Mouse (Mus musculus): ENCODE results near the gene Syndig1.

The Syndig1 gene

DNA sequence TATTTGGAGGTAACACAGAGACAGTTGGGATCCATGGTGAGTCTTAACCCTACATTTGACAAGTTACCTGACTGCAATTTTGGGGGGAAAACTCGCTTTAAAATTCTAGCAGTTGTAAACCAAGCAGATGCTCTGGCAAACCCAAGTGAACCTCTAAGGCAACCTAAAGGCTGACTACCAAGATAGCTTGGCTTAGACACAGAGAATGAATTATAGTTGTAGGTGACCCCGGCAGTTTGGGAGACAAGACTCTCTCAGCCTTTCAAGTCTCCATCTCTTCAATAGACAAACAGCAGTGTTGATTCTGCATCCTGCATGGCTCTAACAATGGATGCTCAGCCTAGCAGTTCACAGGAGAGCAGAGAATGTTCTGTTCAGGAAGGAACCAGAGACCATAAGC is at the start of gene Syndig1:
TSS of gene Syndig1 (plus strand) at position 301 of the 400 bp plus-strand sequence.
- DNase-seq: no peak

DNA sequence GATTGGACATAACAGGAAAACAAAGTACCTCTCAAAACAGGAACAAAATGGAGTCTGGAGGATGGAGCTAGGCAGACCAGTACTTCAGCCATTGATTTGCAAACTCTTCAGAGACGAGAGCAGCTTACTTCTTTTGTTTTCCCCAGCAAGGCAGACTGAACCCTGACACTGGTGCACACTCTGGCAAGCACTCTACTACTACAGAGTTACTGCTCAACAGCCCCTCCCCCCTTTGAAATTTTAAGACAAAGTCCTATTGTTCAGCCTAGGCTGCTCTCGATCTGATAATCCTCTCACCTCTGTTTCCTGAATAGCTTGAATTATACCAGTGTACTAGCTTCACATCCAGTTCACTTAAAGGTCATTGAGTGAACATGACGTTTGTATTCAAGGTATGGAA is 30.4 kb upstream of the Syndig1 start:
- no peak for DNase-seq

DNA sequence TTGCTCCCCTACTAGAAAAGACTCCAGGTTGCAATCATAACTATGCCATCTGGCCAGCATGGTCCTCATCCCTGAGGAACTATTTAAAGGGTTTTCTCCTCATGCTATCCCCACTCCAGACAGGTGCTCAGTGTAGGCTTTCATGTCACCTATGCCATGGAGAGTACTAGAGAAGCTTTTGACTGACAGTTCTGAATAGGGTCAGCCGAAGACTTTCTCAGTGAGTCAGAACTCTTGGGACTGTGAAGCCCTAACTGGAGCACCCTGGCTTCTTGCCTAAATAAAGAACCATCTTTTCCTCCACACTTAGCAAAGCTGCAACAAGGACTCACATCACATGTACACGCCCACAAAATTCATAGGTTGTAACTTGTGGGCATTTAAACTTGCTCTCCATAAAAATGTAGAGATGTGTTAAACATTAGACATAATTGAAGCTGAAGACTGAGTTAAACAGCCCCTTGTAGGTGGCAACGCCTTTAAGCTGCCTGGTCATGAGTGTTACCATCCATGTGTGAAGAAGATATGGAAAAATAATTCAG is 24.3 kb upstream of the Syndig1 start:
- DNase-seq: no peak

DNA sequence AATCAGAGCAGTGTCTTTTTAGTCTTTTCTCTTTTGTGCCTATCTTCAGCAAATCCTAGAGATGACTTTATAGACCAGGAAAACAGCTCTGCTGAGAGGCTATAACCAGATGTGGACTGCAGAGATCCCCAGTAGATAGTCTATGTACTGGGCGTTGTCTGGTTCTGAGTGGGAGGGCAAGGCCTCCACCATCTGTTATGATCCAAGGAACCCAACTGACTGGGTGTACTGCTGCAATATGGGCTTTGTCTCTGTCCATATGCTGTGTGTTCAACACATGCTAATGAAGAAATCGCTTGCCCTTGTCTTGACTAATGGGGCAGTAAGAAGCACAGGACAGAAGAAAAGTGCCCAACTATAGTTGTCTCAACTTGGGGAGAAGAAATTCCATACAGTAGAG is 23.8 kb upstream of the Syndig1 start:
- no peak for DNase-seq

DNA sequence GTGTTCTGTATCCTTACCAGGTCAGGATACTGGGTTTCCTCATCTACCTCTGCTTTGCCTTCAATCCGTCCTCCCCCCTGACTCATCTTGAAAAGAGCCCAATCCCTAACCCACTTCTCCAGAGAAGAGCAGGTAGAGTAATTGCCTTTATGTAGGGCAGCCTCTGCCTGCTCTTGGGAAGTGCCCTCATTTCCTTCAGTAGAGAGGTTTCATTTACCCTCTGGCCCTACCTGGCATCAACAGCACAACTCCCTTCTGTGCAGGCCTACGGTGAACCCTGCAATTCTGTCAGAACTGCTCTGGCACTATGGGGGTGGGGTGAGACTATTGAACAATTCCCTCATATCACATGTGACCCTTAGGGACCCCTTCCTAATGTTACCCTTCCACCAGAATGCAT is 16.1 kb upstream of the Syndig1 start:
- no peak for DNase-seq

DNA sequence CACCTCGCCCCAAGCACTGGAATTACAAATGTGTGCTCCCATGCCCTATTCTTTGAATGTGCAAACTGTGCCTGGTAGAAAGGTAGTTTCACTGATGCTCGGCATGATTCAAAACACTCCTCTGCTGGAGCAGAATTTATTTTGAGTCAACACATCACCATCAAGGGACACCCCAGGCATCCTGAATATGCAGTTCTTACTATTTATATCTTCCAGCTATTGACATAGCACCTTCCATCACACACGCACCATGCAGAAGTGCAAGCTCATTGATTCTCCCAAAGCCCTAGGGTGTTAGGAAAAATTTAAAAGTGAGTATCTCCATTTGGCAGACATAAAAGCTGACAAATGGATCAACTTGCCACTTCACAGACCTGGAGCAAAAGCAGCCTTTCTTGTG is 10.6 kb upstream of the Syndig1 start:
- DNase-seq: no peak

DNA sequence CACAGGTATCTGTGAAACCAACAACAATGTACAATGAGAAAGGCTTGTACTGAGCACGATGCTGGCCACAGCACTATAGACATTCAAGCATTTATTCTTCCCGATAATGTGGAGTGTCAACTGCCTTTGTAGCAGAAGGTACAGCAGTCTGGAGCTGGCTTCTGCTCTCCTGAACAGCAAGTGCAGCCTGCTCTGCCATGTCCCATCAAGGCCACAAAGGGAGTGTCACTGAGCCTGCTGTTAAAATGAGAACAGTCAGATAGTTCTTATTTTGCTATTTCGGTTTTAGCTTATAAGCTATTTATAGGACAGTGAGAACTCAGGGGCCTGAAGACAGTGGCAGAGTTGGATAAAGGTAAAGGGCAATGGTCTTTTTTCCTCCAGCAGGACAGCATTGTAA is 9.3 kb upstream of the Syndig1 start:
- DNase-seq: no peak

DNA sequence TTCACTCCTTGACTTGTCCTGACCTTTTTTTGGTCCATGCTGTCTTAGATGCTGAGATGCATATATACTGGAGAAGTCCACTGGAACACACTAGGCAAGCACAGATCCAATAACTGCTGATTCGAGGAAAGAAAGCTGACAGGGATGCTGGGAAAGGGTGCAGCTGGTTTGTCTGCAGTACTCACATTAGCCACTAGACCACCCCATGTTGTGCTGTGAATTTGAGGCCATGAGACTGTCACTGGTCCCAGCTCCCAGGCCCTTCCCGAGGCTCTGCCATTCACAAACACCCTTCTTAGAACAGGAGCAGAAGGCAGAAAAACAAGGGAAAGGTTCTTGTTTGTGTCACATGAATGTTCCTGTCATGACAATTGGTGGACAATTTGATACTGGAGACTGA is 8.8 kb upstream of the Syndig1 start:
- DNase-seq: no peak

DNA sequence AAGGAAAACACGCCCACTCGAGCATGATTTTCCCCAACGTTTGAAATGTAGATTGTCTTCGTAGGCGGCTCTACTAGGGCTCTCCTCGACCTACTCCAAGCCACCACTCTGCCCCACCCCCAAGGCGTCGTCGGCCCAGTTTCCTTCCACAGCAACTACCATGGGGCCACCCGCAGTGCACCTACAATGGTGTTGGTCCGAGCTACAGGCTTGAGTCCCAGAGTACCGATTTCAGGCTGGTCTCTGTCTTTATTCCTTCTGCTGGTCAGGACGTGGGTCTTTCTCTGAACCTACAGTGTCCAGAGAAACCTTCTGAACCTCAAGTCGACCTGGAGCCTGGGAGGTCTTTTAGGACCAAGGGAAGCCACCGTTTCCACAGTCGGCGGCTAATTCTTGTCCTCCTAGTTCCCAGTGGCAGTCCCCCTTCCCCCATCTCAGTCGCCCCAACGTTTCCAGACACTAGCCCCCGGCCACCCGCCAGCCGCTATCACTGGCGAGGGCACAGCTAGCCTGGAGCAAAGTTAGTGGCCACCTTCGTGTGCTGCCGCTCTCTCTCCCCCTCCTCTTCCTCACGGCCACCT is 1.0 kb downstream of the Syndig1 start:
- peak; percentile 58 for DNase-seq

DNA sequence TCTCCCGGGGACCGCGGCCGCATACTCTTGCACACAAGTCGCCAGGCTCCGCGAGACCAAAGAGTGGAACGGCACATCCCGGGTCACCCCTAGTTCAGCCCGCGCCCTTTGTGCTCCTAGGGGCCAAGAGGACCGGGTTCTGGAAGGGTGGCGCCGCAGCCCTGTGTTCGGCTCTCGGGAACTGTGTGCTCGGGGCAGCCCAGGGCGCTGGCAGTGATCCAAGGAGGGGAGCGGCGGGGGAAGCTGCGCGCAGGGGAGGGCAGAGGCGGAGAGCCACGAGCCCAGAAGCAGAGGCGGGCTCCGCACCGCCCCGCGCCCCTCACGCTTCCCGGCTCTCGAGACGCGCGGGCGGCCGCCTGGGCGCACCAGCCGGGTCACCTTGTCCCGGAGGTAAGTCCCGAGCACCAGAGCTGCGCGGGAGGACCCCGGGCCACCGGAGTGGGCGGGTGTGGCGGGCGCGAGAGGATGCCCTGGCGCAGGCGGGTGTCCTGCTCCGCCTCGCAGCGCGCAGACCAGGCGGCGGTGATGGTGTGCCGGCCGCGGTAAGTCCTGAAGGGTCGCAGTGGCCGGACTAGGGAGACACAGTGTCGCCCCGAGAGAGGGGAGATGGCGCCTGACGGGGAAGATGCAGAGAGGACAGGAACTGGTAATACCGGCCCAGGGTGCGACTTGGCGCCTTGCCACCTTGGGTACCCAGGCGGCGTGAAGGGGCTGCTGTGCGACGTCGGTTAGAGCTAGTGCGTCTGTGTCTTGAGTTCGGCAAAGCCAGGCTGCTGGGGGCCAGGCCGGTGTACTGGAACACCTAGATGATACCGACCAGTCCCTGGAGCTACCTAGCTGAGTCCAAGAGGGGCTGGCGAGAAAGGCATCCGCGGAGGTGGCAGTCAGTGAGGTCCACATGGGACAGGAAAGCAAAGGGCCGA is 1.8 kb downstream of the Syndig1 start, which contains the start of gene C530025M09Rik:
TSS of gene C530025M09Rik (minus strand) at position 678 of the 923 bp plus-strand sequence.
- DNase-seq: peak; percentile 78

DNA sequence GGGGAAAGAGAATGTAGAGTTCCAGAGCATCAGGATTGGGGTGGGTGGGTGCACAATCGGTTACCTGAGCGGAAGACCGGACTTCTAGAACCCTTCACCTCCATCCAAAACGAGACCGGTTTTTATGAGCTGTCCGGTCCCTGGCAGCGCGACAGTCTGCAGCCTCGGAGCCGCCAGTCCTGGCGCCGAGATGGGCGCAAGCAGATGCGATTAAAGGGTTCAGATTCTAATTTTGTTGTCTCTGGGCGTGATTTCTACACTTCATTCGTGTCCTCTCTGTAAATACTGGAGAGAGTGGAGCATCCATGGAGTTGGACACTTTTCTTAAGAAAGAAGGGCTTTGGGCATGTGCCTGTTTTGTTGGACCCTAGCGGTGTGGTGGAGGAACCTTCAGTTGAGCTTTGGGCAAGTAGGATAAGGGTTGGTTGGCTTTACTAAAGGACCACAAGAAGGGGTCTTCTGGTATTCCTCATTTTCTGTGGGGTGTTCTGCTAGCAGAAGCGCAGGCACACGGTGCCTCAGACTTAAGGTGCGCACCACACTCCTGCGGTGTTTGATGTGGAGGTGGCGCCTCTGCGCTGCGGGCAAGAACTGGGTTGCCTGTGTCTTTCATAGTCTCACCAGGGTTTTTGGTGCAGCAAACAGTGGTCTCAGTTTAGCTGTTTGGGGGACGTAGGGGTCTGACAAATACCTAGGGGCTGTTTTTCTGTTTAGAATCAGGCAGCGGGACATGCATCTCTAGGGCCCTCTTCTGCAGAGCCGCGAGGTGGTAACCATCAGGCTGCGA is 2.6 kb downstream of the Syndig1 start:
- peak; percentile 51 for DNase-seq

DNA sequence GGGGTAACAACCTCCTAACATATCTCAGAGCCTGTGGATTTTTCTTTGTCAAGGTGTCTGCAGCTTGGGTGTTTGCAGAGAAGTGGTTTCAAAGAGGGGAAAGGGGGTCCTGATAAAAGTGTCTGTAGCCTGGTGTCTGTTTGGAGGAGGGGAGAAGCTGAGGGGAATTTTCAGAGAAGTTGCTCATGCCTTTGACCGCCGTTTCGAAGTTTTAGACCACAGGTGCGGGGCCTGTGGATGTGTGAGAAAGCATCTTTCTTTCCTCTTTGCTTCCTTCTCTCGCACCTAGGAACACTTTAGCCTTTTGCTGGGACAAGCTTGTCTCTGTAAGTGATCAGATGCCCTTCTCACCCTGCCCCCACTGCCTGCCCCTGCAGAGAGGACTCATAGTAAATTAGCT is 3.3 kb downstream of the Syndig1 start:
- DNase-seq: no peak

DNA sequence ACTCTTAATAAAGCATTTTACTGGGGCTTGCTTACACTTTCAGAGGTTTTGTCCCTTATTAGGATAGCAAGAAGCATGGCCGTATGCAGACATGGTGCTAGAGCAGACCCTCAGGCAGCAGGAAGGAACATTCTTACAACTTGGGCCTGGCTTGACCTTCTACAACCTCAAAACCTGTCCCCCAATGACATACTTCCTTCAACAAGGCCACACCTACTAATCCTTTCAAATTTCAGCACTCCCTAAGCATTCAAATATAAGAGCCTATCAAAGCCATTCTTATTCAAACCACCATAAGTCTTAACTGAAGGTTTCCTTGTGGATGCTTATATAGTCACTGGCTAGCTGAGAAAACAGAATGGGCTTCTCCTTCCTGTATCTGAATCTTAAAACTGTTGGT is 6.1 kb downstream of the Syndig1 start:
- DNase-seq: no peak

DNA sequence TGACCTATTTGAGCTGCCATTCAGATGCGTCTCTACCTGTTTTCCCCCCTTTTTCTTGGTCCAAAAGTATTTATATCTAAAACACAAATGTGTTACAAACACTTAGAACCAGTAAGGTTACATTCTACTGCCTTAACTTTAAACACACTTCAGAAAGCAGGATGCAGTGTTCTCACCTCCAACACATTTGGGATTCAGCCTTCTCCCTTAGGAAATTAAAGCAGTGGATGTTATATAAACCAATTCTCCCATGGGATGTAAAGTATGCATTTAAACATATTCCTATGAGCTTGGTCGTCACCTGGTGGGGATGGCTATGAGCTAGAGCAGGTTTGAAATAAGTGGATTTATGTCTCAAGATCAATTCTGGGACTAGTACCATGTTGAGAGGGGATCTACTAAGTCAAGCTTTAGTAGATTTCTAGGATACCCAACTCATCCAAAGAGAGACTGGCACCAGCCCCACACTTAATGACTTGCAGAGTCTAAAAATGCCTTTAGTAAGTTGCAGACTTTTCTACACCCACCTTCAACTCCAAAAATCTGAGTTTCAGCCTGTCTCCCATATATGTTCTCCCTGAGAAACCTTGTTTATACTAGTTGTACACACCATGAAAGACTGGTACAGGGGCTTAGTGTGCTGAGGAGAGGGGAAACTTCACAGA is 7.6 kb downstream of the Syndig1 start:
- no peak for DNase-seq

DNA sequence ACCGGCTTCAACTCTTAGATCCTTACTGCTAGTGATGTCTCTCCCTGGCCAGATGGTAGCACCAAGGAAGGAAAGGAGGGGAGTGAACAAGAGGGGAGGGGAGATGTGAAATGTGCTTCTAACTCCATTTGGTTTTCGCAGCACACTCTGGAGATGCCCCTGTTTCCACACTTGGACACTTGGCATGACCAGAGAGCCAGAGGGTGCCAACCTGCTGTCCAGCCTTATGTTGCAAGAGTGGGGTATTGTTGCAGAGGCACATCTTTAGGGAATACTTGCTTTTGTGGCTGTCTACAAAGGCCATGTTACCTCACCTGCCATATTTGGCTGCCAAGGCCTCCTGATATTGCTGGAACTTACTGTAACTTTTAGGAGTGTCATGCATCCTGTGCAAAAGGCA is 10.7 kb downstream of the Syndig1 start:
- DNase-seq: peak; percentile 81

DNA sequence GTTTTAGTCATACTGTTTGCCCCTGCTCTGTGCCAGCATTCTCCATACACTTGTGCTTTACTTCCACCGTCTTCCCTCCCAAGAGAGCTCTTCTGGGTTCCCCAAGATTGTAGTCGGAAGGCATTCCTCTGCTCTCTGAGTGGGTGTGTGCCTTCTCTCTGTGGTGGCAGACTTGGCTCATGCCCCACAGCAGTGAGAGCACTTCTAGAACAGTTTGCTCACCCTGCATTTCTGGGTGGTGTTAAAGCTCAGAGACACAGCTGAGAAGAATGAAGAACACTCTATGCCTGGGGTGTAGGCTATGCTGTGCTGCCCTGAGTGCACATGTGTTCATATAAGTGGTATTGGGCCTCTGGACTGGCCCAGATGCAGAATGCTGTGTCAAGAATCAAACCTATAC is 15.6 kb downstream of the Syndig1 start:
- DNase-seq: no peak

DNA sequence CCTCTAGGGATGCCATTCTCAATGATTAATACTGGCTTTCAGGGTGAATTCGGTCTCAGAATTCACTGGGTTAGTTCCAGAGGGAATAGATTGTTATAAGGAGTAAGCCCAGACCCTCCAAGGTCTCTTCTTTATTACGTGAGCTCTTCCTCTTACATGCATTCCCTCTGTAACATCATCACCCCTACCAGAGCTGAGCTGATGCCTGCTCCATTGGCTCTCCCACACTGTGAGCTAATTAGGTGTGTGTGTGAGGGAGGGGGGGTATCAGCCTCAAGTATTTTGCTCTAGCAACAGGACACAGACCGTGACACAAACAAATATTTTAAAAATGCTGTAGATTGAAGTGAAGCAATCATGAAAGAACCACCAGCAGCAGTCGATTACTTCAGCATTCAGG is 19.8 kb downstream of the Syndig1 start:
- no peak for DNase-seq

DNA sequence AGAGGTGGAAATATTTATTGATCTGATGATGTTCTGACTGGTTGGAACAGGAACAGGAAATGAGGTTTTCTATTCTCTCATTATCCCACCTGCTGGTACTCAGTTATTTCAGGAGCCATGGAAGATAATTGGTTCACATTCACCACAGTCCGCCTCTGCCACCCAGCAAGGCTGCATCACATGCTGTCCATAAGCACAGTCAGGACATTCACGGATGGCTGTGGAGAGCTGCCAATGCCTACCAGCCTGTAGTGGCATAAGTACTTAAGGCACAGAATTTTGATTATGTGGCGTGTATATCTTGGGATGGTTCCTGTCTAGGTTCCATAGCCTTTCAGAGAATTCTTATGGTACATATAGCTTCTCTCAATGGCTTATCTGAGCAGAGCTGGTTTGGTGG is 32.0 kb downstream of the Syndig1 start:
- no peak for DNase-seq

DNA sequence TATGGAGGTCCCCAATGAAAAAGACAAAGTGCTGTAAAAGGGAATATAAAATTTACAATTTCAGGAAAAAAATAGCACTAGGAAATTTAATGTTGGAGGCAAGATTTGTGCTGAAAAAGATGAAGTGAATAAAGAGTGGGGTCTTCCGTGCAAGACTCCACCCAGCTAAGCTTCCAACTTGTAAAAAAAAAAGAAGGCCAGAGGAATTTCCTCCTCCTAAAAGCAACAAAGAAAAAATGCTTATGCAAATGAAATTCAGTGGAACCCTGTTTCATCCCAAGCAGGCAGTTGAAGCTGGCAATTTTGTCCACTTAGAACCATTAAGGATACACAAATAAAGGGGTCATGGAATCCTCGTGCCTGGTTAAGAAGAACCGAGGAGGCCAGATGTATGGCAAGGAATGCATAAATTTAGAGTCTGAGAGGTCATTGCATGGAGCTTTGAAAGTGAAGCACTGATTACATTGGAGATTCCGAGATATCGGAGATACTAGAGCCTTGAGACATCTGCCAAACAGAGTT is 37.0 kb downstream of the Syndig1 start:
- no peak for DNase-seq

DNA sequence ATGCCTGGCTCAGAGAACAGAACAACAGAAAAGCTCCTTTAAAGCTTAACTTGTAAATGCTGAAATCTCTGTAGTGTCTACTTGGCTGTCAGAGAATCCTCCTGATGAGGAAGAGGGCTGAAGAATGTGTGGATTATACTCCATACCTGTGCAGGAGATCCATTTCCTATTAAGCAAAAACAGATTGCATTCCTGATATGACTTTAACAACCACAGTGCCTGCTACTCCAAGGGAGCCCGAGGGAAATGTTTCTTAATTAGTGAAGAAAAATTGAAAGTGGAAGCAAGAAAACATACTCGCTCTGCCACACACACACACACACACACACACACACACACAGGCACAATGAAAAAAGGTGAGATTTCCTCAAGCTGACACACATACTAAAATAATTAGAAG is 41.5 kb downstream of the Syndig1 start:
- DNase-seq: no peak

DNA sequence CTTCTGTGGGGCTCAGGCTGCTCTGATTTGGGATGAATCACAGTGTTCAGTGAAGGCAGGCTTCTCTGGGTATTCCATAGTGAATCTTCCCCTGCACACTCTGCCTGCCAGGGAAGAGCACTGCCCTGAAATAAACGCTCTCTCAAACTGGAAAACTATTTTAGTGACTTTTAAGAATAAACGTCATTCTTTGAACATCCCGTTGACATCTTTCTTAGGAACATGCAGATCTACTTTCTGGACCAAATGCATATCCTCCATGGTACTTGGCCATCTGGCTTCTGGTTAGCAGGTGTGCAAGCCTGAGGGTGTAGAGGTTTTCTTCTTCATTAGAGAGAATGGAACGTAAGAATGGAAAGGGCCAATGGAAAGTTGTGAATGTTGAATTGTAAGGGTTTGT is 43.5 kb downstream of the Syndig1 start:
- no peak for DNase-seq

DNA sequence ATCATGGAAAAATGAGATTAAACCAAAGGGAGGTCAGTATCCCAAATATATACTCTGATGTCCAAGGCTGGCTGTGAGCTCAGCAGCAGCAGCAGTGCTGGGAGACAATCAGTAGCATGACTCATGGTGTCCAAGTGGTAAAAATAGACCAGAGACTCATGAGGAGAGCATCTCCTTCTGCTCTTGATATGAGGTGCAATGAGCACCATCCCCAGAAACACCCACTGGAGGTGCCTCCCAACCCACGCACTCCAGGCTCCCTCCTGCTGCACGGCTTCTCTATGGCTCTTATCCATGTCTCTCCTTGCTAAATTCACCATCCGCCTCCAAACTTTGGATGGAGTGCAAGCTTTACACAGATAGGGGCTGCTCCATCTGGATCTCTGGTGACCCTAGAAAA is 44.3 kb downstream of the Syndig1 start:
- peak; percentile 69 for DNase-seq

DNA sequence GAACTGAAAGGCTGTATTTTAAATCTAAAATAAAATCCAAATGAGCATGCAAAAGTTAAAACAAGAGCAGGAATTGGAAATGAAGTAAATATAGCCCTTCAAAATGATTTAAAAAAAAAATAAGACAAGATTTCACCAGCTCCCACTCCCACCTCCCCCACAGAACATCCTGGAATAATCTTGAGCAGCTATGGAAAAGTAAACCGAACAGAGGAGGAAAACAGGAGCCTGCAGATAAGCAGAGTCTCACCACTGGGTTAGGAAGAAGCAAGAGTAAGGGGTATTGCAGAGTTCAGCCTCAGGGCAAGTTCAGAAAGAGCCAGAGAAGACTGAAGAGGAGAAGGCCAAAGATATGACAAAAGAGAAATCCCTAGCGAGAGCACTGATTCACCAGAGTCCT is 48.9 kb downstream of the Syndig1 start:
- no peak for DNase-seq
